Mouse (Mus musculus) lung, postnatal 0 days (tissue): ENCODE data around the gene Cubn.

Experiments used
- CTCF ChIP-seq: IDR thresholded peaks from 2 replicates; pipeline ENCODE4 v1.5.1; 2016; ENCODE audit warnings: antibody characterized with exemption, mild to moderate bottlenecking
- EP300 ChIP-seq: IDR thresholded peaks from 2 replicates; pipeline ENCODE4 v1.6.1; 2016; ENCODE audit warnings: antibody characterized with exemption, mild to moderate bottlenecking, control low read depth

DNA sequence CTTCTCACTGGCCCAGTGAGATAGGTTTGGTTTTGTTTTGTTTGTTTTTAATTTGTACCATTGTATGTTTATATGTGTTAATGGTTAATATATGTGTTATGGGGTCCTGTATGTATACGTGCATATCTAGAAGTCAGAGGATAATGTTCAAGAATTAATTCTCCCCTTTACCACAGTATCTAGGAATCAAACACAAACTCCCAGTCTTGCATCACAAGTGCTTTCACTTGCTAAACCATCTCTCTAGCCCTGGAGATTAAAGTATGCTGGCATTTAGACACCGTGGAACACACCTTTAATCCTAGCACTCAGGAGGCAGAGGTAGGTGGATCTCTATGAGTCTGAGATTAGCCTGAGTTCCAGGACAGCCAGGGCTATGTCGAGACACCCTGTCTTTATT lies 83.3 kb downstream of the Cubn start:
- TF ChIP-seq CTCF: no peak
- TF ChIP-seq EP300: no peak
